Mouse (Mus musculus) E14TG2a.4 (cell line): ENCODE measurements around the gene Lpxn.

Experiments used
- H3K27me3 ChIP-seq: 2 replicates; pipeline ENCODE4 v1.6.1; 2014; ENCODE audit warnings: low read length, control low read depth; ENCODE audit not compliant: insufficient read depth
- H3K36me3 ChIP-seq: 2 replicates; pipeline ENCODE4 v1.6.1; 2014; ENCODE audit warnings: low read length, control low read depth; ENCODE audit not compliant: insufficient read depth
- H3K4me1 ChIP-seq: replicated peaks from 2 replicates; pipeline ENCODE4 v1.6.1; 2014; ENCODE audit warnings: low read depth, low read length, control low read depth
- H3K4me3 ChIP-seq: replicated peaks from 2 replicates; pipeline ENCODE4 v1.5.1; 2014; ENCODE audit warnings: mild to moderate bottlenecking, low read length
- H3K9me3 ChIP-seq: 2 replicates; pipeline ENCODE4 v1.6.1; 2014; ENCODE audit warnings: low read length, control low read depth
- CTCF ChIP-seq: conservative IDR thresholded peaks from 2 replicates; pipeline ENCODE4 v1.5.1; 2014; ENCODE audit warnings: low read length
- NANOG ChIP-seq: IDR thresholded peaks from 2 replicates; pipeline ENCODE4 v1.6.1; 2014; ENCODE audit warnings: borderline replicate concordance, low read length, mixed read lengths
- POU5F1 ChIP-seq: IDR thresholded peaks from 2 replicates; pipeline ENCODE4 v1.6.1; 2014; ENCODE audit warnings: low read length, borderline replicate concordance

Lpxn gene

DNA sequence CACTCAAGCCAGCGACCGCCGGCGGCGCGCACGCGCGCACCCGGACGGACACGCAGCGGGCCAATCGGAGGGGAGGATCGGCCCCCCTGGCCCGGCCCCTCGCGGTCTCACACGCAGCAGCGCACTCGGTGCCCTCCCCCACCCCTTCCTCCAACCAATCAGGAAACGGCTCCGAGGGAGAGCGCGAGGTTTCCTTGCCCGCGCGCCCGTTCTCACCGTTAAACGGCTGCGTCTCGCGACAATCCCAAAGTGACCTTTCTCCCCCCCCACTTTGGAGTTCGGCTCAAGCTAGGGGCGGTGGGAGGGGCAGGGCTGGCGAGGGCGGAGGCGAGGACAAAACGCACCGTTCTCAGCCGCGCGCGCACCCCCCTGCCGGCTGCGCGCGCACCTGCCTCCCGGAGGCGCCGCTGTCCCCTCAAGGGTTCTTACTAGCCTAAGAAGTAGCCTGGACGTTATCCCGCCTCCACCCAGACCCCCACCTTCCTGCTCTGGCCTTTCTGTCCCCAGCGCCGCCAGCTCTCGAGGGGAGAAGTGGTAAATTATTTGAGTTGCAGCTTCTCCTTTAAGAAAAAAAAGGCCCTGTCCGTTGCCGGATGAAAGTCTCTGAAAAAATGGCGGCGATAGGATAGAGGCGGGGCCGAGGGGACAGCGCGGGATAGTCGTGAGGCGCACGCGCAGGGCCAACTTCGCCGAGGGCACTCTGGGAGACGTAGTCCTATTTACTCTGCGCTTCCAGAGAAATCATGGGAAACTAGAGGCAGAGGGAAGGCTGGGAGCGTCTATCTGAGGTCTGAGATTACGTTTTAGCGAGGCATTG, at the start of gene Lpxn, which contains the start of gene Zfp91:
Lpxn (plus strand) TSS at position 683 of the 817 bp plus-strand sequence.
Zfp91 (minus strand) TSS at position 616 of the 817 bp plus-strand sequence.
- H3K36me3 ChIP-seq, result peaks cover 8% of the 10 kb centered on the region; the same call in 1 of the 2 replicates
- no peaks in the 10 kb centered on the region for H3K9me3 ChIP-seq
- H3K27me3 ChIP-seq, result no peaks in the 10 kb centered on the region
- H3K4me1 ChIP-seq, result peaks cover 45% of the 10 kb centered on the region
- H3K4me3 ChIP-seq, result peak within 1 kb of the TSS; percentile 96
- TF ChIP-seq CTCF (no peak), POU5F1 (no peak), NANOG (no peak)

DNA sequence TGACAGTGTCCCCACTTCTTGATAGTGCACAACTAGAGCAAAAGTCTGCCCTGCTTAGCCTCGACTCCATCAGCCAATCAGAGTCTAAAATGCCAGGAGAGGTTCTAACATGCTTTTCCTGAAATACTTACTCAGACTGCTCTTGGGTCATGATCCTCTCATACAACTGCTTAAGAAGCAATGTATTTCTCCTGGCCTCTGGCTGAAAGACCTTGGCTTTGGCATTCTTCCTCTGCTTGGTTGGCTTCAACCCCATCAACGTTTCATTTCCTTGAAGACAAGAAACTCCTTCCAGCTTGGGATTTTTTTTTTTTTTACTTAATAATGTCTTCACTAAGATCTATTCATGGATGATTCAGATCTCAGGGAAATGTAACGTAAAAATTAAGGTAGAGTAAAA, 39.7 kb upstream of the Lpxn start:
- Histone ChIP-seq H3K4me3 (no peak overlapping the region), H3K27me3 (no peaks in the 10 kb centered on the region; the same call in 1 of the 2 replicates), H3K4me1 (no peaks in the 10 kb centered on the region), H3K36me3 (no peaks in the 10 kb centered on the region), H3K9me3 (no peaks in the 10 kb centered on the region)
- TF ChIP-seq POU5F1, result no peak
- TF ChIP-seq NANOG, result no peak
- TF ChIP-seq CTCF, result no peak

GRCm38 (mm10) chr19:12758936-12759478, 37.0 kb upstream of the Lpxn start:
- Histone ChIP-seq H3K27me3 (no peaks in the 10 kb centered on the region; the same call in 1 of the 2 replicates), H3K4me1 (no peaks in the 10 kb centered on the region), H3K36me3 (peaks cover 16% of the 10 kb centered on the region), H3K4me3 (no peak overlapping the region), H3K9me3 (no peaks in the 10 kb centered on the region)
- TF ChIP-seq NANOG, result no peak
- TF ChIP-seq CTCF, result no peak
- no peak for TF ChIP-seq POU5F1

DNA sequence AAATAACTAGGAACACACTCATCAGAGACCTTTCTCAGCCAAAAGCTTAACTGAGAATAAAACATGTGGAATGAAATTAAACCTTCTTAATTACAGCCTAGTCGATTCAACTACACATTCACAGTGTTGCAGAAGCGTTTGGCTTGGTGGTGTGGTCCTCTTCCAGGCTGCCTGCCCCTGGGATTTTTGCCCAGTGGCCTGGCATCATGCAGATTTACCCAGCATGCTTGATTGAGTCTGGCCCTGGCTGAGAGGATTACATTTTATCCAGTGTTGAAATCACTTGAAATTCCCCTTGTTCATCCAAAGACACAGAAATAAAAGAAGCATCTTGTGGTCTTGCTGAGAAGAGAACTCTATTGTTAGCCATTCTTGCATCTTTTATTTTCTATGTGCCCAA, 36.3 kb upstream of the Lpxn start:
- H3K36me3 ChIP-seq, result peaks cover 22% of the 10 kb centered on the region
- TF ChIP-seq POU5F1, result no peak
- TF ChIP-seq CTCF, result no peak
- no peak for TF ChIP-seq NANOG
- no peak overlapping the region for H3K4me3 ChIP-seq

DNA sequence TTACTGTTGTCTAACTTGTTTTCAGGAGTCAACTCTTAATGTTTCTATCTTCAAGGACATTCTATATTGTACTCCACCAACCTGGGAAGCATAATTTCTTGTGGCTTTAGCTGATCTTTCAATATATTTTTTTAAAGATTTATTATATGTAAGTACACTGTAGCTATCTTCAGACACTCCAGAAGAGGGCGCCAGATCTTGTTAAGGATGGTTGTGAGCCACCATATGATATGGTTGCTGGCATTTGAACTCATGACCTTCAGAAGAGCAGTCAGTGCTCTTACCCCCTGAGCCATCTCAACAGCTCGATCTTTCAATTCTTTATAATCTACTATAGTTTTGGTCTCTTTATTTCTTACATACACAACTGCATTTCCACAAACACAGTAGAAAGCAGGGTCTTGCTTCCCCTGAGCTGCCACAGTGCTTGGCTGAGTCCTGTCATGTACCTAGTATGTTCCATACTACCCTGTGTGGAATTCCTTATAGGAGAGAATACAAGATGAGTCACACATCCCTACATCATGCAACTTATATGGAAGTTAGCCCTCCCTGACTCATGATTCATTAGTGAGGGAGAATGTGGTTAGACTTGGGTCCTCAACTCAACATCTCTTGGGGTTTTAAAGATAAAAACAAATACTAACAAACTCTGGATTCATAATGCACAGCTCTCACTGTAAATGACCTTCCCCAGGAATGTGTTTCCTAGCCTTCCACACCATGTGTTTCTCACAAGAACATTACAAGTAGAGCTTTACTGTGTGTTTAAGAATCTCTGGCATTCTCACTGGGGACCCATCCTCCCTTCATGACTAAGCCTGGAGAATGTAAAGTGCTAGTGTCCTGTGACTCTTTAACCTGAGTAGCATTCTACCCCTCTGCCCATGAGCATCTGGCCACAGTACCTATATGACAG, 33.5 kb upstream of the Lpxn start:
- Histone ChIP-seq H3K27me3 (no peaks in the 10 kb centered on the region), H3K4me3 (no peak overlapping the region)

More for the DNA sequence above, 36.3 kb upstream of the Lpxn start:
- no peaks in the 10 kb centered on the region for H3K4me1 ChIP-seq
- no peaks in the 10 kb centered on the region; the same call in 1 of the 2 replicates for H3K27me3 ChIP-seq
- no peaks in the 10 kb centered on the region for H3K9me3 ChIP-seq

GRCm38 (mm10) chr19:12765308-12765707, 30.7 kb upstream of the Lpxn start, which contains the start of gene Cntf:
Gene Cntf (minus strand): TSS chr19:12765632.
- Histone ChIP-seq H3K4me1 (peaks cover 7% of the 10 kb centered on the region; the same call in 1 of the 2 replicates), H3K27me3 (no peaks in the 10 kb centered on the region), H3K36me3 (peaks cover 73% of the 10 kb centered on the region), H3K9me3 (no peaks in the 10 kb centered on the region), H3K4me3 (no peak within 1 kb of the TSS)
- TF ChIP-seq NANOG (no peak), CTCF (no peak), POU5F1 (no peak)

More for the DNA sequence above, 33.5 kb upstream of the Lpxn start:
- TF ChIP-seq CTCF, result peak; percentile 37
- TF ChIP-seq POU5F1, result no peak
- TF ChIP-seq NANOG, result no peak
- H3K4me1 ChIP-seq, result peaks cover 4% of the 10 kb centered on the region; the same call in 1 of the 2 replicates
- H3K9me3 ChIP-seq, result no peaks in the 10 kb centered on the region
- peaks cover 45% of the 10 kb centered on the region for H3K36me3 ChIP-seq

GRCm38 (mm10) chr19:12770888-12771287, 25.1 kb upstream of the Lpxn start:
- H3K4me1 ChIP-seq, result peaks cover 7% of the 10 kb centered on the region; the same call in 1 of the 2 replicates
- no peak overlapping the region for H3K4me3 ChIP-seq
- H3K27me3 ChIP-seq, result no peaks in the 10 kb centered on the region
- H3K36me3 ChIP-seq, result peaks cover 92% of the 10 kb centered on the region
- no peaks in the 10 kb centered on the region for H3K9me3 ChIP-seq
- TF ChIP-seq NANOG (no peak), POU5F1 (no peak), CTCF (no peak)

DNA sequence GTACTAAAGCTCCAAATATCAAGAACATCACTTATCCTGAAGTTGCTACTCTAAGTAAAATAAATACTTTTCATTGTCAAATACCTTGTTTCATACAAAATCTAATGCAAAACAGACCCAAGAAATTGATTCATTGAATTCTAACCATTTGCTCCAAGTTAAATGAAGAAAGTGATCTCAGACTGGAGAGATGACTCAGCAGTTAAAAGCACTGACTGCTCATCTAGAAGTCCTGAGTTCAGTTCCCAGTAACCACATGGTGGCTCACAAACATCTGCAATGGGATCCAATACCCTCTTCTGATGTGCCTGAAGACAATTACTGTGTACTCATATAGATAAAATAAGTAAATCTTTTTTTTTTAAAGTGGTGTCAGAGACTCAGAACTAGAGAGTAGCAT, 15.6 kb upstream of the Lpxn start:
- TF ChIP-seq CTCF, result no peak
- no peak for TF ChIP-seq POU5F1
- no peak for TF ChIP-seq NANOG
- Histone ChIP-seq H3K27me3 (no peaks in the 10 kb centered on the region), H3K4me3 (no peak overlapping the region), H3K36me3 (peaks cover 47% of the 10 kb centered on the region), H3K4me1 (peaks cover 28% of the 10 kb centered on the region), H3K9me3 (no peaks in the 10 kb centered on the region)
